Mouse (Mus musculus) gastrocnemius, adult 18-20 months (tissue): ENCODE data around the gene Prdm8. TPM values are rescaled to one million over a fixed set of nuclear protein-coding genes. Genes with fewer than 3 reads are reported as not detected.
A peak's percentile ranks its signal among the peaks of the same experiment; 100 is the strongest.

Experiments
- DNase-seq: peaks from one replicate; pipeline ENCODE4 v3.0.0; 2021; ENCODE audit warnings: low spot score
- total RNA-seq, 2 experiments: library from RNA; stranded (reverse); gene quantifications; 2 replicates each; pipeline ENCODE4 v1.2.3; 2021

Prdm8 gene
- total RNA-seq, 2 experiments from 2014 or later: 0.55 to 1.2 TPM

- no peak for DNase-seq
These were observed 17.4 kb downstream of the Prdm8 start for GRCm38 (mm10) chr5:98184281-98184910.

DNA sequence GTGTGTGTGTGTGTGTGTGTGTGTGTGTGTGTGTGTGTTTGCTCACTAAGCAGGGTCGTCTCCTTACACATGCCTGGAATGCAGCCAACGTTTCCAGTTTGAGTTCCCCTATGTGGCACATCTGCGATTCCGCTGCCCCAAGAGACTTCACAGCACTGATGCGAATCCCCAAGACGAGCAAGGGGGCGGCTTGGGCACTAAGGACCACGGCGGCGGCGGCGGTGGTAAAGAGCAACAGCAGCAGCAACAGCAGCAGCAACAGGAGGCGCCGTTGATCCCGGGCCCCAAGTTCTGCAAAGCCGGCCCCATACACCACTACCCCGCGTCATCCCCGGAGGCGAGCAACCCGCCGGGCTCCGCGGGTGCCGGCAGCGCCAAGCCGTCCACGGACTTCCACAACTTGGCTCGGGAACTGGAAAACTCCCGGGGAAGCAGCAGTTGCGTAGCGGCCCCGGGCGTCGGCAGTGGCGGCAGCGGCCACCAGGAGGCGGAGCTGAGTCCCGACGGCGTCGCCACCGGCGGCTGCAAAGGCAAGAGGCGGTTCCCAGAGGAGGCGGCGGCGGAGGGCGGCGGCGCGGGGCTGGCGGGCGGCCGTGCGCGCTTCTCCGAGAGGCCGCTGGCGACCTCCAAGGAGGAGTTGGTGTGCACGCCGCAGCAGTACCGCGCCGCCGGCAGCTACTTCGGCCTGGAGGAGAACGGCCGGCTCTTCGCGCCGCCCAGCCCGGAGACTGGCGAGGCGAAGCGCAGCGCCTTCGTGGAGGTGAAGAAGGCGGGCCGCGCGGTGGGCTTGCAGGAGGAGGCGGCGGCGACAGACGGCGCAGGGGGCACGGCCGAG lies 18.2 kb downstream of the Prdm8 start:
- DNase-seq: peak; percentile 86

DNA sequence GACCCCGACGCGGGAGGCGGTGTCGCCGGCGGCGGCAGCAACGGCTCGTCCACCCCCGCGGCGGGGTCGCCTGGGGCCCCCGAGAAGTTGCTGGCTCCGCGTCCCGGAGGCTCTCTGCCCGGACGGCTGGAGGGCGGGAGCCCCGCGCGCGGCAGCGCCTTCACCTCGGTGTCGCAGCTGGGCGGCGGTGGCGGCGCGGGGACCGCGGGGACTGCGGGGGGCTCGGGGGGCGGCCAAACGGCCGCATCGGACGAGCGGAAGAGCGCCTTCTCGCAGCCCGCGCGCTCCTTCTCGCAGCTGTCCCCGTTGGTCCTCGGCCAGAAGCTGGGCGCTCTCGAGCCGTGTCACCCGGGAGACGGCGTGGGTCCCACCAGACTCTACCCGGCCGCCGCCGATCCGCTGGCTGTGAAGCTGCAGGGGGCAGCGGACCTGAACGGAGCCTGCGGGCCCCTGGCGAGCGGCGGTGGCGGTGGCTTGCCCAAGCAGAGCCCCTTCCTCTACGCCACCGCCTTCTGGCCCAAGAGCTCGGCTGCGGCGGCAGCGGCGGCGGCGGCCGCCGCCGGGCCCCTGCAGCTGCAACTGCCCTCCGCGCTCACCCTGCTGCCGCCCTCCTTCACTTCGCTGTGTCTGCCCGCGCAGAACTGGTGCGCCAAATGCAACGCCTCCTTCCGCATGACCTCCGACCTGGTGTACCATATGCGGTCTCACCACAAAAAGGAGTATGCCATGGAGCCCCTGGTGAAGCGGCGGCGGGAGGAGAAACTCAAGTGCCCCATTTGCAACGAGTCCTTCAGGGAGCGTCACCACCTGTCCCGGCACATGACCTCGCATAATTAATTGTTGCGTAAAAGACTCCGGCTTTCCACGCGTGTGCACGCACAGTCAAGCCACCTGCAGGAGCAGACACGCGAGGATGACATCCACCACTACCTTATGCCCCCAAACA lies 19.1 kb downstream of the Prdm8 start:
- DNase-seq: no peak

GRCm38 (mm10) chr5:98189181-98190180 lies 22.5 kb downstream of the Prdm8 start:
- DNase-seq: no peak

DNA sequence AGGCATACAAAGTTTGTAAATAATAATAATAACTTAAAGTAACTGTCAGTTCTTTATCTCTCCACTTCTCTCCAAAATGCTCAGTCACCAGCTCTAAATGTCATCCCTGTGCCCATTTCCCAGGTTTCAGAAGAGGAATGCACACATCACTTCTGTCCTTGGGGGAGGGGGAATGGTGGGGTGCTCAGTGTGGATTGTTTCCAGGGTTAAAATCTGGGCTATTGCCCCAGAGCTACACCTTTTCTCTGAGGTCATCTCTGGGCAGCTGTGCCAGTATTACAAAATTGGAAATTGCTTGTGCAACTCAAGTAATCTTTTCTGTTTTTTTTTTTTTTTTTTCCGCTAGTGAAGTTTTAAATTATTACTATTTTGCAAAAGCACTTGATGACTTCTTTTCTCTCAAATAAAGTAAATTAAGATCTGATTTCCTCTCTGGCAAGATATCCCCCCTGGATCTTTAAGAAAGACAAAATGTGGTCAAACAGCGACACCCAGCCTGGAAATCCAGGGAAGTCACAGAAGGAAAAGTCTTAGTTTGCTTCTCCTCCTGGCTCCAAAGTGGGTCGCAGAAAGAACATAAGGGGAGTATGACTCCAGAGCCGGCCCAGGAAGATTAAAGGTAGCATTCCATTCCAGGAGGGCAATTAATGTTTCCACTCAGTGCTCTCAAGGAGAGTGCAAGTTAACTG lies 25.4 kb downstream of the Prdm8 start:
- DNase-seq: no peak

DNA sequence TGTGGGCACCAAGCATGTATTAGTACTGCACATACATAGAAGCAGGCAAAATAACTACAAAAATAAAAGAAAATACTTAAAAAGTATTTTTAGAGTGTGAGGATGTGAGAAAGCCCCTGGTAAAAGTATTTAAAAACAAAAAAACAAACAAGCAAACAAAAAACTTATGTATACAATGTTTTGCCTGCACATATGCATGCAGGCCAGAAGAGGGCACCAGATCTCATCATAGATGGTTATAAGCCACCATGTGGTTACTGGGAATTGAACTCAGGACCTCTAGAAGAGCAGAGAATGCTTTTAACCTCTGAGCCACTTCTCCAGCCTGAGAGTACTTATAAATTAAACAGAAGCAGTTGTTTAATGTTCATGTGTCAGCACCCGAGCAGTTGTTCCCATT lies 28.0 kb downstream of the Prdm8 start:
- no peak for DNase-seq

DNA sequence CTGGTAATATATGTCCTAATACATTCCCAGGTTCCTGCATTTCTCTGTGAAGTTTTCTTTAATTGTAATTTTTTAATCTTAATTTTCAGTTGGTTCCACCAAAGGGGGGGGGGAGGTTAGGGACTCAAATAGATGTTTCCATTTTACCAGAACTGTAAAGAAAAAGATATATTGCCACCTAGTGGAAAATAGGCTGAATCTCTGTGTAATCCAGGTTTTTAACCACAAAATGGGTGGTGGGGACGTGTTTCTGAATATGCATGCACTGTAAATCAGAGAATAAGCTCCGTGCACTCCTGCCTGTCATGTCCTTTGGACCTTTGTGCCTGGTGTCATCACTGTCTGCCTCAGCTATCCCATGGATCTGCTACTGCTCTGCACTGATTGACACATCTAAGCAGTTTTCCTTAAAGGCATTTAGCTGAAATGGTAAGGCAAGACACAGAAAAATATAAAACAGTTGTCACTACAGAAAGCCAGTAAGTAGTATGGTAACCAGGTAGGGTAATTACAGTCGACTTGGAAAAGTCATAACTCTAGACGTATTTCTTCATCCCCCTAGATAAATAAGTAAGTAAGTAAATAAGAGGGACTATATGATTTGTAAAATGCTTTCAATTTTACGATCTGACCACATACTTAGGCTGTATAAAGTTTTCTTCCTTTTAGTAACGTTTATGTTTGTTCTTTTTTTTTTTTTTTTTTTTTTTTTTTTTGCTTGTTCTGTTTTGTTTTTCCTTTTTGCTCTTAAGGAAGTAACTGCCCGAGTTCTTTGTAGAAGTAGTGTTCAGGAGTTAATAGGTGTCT lies 31.6 kb downstream of the Prdm8 start:
- DNase-seq: no peak

DNA sequence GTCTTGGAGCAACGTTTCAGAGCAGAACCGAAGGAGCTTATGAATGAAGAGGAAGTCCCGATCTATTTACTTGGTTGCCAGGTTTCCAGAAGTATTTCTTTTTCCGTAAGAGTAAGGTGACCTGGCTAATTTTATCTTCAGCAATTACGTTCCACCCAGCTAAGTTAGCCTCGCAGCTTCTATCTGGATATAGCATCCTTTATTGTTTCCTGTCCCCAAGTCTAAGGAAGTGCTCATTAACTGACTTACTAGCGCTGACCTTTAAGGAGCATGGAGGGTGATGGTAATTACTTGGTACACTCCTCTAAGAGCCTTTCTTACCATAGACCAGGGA lies 32.2 kb downstream of the Prdm8 start:
- DNase-seq: no peak

DNA sequence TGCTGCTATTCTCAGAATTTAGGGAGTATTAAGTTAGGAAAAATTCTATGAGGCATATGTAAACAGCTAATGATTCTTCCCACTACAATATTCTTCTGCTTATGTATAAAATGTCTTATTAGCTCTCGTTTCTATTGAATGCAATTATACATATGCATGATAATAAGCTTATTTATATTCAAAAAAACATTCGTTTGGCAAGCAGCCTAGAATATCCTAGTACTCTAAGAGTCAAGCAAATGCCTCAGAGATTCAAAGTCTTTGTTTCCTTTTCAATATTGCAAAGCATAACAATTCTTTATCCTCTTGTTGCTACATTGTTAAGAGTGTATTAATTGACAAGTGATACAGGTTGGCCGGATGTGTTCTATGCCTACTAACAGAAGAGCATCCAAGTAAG lies 34.6 kb downstream of the Prdm8 start:
- no peak for DNase-seq

DNA sequence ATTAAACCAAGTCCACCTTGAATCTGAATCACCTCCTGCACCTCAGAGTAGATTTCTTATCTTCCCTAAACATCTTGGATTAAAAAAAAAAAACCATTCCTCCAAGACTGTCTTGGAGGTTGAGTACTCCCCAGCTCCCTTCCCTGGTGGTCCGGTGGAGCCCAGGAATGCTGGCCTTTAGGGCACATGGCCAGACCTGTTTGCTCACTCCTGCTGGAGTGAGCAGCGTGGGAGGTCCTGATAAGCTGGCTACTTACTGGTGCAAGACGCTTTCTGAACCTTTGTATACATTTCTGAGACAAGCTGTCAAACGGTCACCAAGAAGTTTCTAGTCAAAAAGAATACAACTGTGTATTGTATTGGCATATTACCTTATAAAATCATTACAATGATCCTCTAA lies 36.0 kb downstream of the Prdm8 start:
- DNase-seq: no peak

- no peak for DNase-seq
These were observed 45.5 kb downstream of the Prdm8 start for GRCm38 (mm10) chr5:98212501-98212900.

DNA sequence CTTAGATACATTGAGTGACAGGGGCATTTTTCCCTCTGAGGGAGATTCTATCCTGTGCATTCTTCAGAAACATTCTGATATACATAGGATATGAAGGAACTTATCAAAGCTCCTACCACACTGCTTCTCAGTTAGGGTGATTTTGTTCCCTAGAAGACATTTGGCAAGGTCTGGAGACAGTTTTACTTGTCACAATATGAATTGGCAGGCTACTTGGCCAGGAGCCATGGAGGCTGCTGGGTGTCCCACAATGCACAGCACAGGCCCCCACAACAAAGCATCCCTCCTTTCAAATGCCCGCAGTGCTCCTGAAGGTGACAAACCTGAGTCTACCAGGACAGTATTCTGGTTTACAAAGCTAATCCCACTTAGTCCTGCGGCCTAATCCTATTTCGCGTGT lies 55.0 kb downstream of the Prdm8 start:
- DNase-seq: no peak

DNA sequence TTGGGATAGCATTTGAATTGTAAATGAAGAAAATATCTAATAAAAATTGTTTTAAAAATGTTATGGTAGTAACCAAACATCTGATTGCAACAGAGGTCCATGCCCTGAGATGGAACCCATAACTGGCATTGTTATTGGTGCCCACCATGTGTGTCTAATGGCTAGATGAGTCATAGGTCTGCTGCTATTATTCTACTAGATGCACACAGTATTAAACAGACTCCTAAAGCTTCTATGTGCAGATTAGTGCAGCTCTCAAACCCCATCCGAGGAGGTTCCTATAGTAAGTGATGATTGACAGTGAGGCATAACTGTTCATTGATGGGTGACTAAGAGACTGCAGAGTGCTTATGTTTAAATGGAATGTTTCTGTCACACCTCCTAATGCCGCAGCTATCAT lies 59.7 kb downstream of the Prdm8 start:
- DNase-seq: no peak

DNA sequence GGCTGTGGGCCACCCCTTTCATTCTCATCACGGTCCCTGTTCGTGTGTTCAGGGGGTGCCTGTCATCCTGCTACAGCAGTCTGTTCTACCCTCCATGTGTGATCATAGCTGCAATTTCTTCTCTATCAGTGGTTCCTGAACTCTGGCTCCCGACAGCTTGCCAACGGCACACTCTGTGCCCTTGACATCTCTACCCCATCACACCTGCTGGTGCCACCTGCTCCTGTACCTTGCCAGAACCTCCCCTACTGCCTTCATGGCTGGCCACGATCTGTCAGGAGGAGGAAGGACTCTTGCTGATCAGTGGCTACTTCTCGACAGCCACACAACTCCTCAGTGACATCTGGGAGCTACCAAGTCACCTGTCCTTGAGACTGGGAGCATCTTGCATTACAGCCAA lies 62.5 kb downstream of the Prdm8 start:
- DNase-seq: no peak

- DNase-seq: no peak
These were observed 71.5 kb downstream of the Prdm8 start for GRCm38 (mm10) chr5:98238466-98238865.
